Mouse (Mus musculus) small intestine, adult 10 weeks (tissue): ENCODE measurements around the gene Psma6. TPM values are rescaled to one million over a fixed set of nuclear protein-coding genes. Genes with fewer than 3 reads are reported as not detected.

ENCODE experiments used
- polyA plus RNA-seq: library from polyadenylated mRNA; stranded (reverse); fragments of 350-450 nt; fragmentation: Illumina TruSeq; extraction: RNeasy Lipid Tissue Mini Kit (QIAGEN cat#74804); gene quantifications from one replicate; pipeline ENCODE4 v1.2.3, GENCODE M21; 2014; ENCODE audit warnings: low replicate concordance

The Psma6 gene
- polyA plus RNA-seq = 267 TPM

DNA sequence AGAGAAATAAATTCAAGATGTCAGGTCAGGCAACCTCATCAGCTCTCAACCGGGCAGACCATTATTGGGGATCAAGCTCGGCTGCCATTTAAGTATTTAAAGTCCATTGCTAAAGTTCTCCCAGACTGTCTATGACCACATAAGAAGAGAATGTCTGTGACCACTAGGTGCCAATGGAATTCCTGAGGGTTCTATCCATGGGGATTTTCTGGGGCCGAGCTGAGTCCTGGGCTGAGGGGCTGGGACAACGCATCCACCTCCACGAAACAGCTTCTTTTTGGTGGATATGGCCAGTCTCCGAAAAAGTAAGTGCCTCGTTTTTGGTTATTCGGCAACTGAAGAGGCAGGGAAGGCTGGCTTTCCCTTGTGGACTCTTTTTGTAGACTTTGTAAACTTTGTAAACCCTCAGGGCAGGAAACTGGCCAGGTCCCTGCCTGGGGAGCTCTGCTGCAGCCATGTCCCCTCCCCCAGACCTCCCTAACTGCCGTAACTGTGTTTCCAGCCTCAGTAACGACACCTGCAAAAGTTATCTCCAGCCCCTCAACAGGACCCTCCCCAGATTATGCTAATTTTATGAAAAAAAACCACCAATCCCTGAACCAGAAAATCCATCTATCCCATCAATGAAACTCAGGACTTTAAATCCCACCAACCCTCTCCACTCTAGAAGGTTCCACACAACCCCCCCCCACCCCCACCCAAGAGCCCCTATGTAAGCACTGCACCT lies at the start of gene Psma6:
Gene Psma6 (plus strand): TSS at position 200 of the 727 bp plus-strand sequence.

Other genes starting within 250 kb of the Psma6 start
- gene Srp54b, start 229.1 kb upstream of the Psma6 start, polyA plus RNA-seq = 5.9 TPM
- 35.9 TPM for gene 1700047I17Rik2, start 184.6 kb upstream of the Psma6 start, polyA plus RNA-seq
- 187 TPM for gene Srp54c, start 154.1 kb upstream of the Psma6 start, polyA plus RNA-seq
- gene 1110008L16Rik, start 84.6 kb upstream of the Psma6 start, polyA plus RNA-seq = 17.5 TPM
- 34.3 TPM for gene Ppp2r3c, start 81.2 kb upstream of the Psma6 start, polyA plus RNA-seq
- gene Nfkbia, start 108.4 kb downstream of the Psma6 start, polyA plus RNA-seq = 28.2 TPM
- gene Aldoart2, start 181.0 kb downstream of the Psma6 start, polyA plus RNA-seq = not detected
- gene Insm2, start 215.2 kb downstream of the Psma6 start, polyA plus RNA-seq = not detected